In the genomic region with DNA sequence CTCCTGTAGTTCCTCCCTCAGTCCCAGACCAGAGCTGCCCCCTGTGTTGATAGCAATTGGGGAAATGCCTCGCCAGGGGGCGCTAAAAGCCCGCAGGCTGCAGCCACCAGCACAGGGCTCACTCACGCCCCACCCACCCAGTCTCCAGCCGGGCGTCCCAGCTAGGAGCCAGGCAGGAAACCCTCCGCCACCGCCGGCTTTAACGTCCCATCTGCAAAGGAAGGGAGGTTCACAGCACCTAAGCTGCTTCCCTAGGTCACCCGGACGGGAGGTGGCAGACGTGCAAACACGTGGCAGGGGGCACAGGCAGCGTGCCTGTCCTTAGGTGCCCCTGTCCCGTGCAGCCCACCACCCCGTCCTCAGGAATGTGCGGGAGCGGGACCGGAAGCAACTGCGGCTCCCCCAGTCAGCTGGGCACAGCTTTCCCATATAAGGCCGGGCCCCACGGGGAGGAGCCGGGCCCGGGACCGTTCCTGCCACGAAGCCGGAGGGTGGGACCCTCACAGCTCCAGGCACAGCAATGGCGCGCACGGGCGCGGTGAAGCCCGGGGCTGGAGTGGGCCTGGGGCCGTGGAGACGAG, we compare ENCODE assay signal across 8 mouse cellular contexts. TPM values are rescaled to one million over a fixed set of nuclear protein-coding genes. Genes with fewer than 3 reads are reported as not detected.
DNase-seq lines count a peak whose midpoint lies in the region; ATAC-seq and TF ChIP-seq lines count a peak whose summit lies in the region.

No protein-coding gene starts in this region.

- peak; percentile 88 for TF ChIP-seq CTCF in bone marrow, adult 2 months (IDR thresholded peaks at IDR 0.05; ENCODE audit: control insufficient read depth, insufficient read depth, low read length)

- peak; percentile 38; the same call in 1 of the 2 replicates for TF ChIP-seq POLR2A in bone marrow, adult 2 months (IDR thresholded peaks at IDR 0.05; ENCODE audit: borderline replicate concordance, control insufficient read depth, low read depth, low read length)

- peak; percentile 82 for DNase-seq in A20 (ENCODE audit: low read depth, low spot score)
- peak; percentile 97 for DNase-seq in embryonic facial prominence, embryonic 14.5 days (ENCODE audit: low spot score)
- peak; percentile 95 for DNase-seq in heart, adult 8-10 months (ENCODE audit: low spot score)
- DNase-seq in kidney, adult 8-10 months, result peak; percentile 95 to 96
- DNase-seq in spleen, adult 18-20 months, result peak; percentile 81 to 95

- H3K27ac ChIP-seq in bone marrow, adult 2 months (ENCODE audit: control insufficient read depth, insufficient read depth, low read depth, low read length, poor library complexity), result peak overlapping the region; percentile 74
- peak overlapping the region; percentile 95 for H3K27ac ChIP-seq in embryonic facial prominence, embryonic 14.5 days (replicated peaks; ENCODE audit: low read depth, low read length)
- peak overlapping the region; percentile 95 for H3K27ac ChIP-seq in limb, embryonic 13.5 days
- peak overlapping the region; percentile 80 for H3K27ac ChIP-seq in midbrain, embryonic 15.5 days

- no peaks in the 10 kb centered on the region for H3K27me3 ChIP-seq in embryonic facial prominence, embryonic 14.5 days (replicated peaks; ENCODE audit: control insufficient read depth, insufficient read depth, low read length)
- H3K27me3 ChIP-seq in limb, embryonic 13.5 days, result no peaks in the 10 kb centered on the region
- H3K27me3 ChIP-seq in midbrain, embryonic 15.5 days (replicated peaks), result no peaks in the 10 kb centered on the region

- peak overlapping the region; percentile 80 for H3K4me3 ChIP-seq in bone marrow, adult 2 months (replicated peaks; ENCODE audit: control insufficient read depth, low read depth, low read length)
- peak overlapping the region; percentile 43 for H3K4me3 ChIP-seq in embryonic facial prominence, embryonic 14.5 days (ENCODE audit: low read depth, low read length)
- H3K4me3 ChIP-seq in limb, embryonic 13.5 days, result peak overlapping the region; percentile 49
- H3K4me3 ChIP-seq in midbrain, embryonic 15.5 days, result peak overlapping the region; percentile 61

- H3K9me3 ChIP-seq in embryonic facial prominence, embryonic 14.5 days (ENCODE audit: control insufficient read depth, low read length), result no peaks in the 10 kb centered on the region
- H3K9me3 ChIP-seq in limb, embryonic 13.5 days, result no peaks in the 10 kb centered on the region
- no peaks in the 10 kb centered on the region for H3K9me3 ChIP-seq in midbrain, embryonic 15.5 days

- H3K9ac ChIP-seq in embryonic facial prominence, embryonic 14.5 days (ENCODE audit: low read depth, low read length), result peak overlapping the region; percentile 72
- H3K9ac ChIP-seq in limb, embryonic 13.5 days, result peak overlapping the region; percentile 72
- H3K9ac ChIP-seq in midbrain, embryonic 15.5 days, result peak overlapping the region; percentile 59

- H3K4me2 ChIP-seq in embryonic facial prominence, embryonic 14.5 days (ENCODE audit: low read depth, low read length), result peak overlapping the region; percentile 68
- peak overlapping the region; percentile 79 for H3K4me2 ChIP-seq in limb, embryonic 13.5 days (replicated peaks)
- peak overlapping the region; percentile 97 for H3K4me2 ChIP-seq in midbrain, embryonic 15.5 days

- H3K4me1 ChIP-seq in bone marrow, adult 2 months (ENCODE audit: control insufficient read depth, insufficient read depth, low read length), result peaks cover 2% of the 10 kb centered on the region; the same call in 1 of the 2 replicates
- peaks cover 23% of the 10 kb centered on the region for H3K4me1 ChIP-seq in embryonic facial prominence, embryonic 14.5 days (ENCODE audit: control insufficient read depth, insufficient read depth, low read length)
- H3K4me1 ChIP-seq in limb, embryonic 13.5 days, result peaks cover 36% of the 10 kb centered on the region
- peaks cover 20% of the 10 kb centered on the region; the same call in 1 of the 2 replicates for H3K4me1 ChIP-seq in midbrain, embryonic 15.5 days

- peaks cover 35% of the 10 kb centered on the region for H3K36me3 ChIP-seq in embryonic facial prominence, embryonic 14.5 days (ENCODE audit: control insufficient read depth, insufficient read depth, low read length)
- H3K36me3 ChIP-seq in limb, embryonic 13.5 days, result peaks cover 34% of the 10 kb centered on the region
- no peaks in the 10 kb centered on the region for H3K36me3 ChIP-seq in midbrain, embryonic 15.5 days (replicated peaks)

- peak; percentile 90 for ATAC-seq in embryonic facial prominence, embryonic 14.5 days (ENCODE audit: low read depth)
- ATAC-seq in limb, embryonic 13.5 days (ENCODE audit: low FRiP score, low read depth), result peak; percentile 87
- ATAC-seq in midbrain, embryonic 15.5 days (replicated peaks), result peak; percentile 86

- under 1% methylated on average over 36 of the region's 36 CpGs for WGBS in bone marrow, adult 2 months
- 0% methylated on average over 18 of the region's 36 CpGs for WGBS in embryonic facial prominence, embryonic 14.5 days
- under 1% methylated on average over 35 of the region's 36 CpGs for WGBS in limb, embryonic 13.5 days
- WGBS in midbrain, embryonic 15.5 days, result under 1% methylated on average over 36 of the region's 36 CpGs

RNA-seq across cellular contexts. Expression of gene Smtn, which starts 4.9 kb away (rescaled TPM):
- 28.9 and 54.7 TPM in 2 replicates for polyA plus RNA-seq in bone marrow, adult 2 months (2011; ENCODE audit: insufficient read depth, insufficient read length, low replicate concordance, missing spikeins)
- polyA plus RNA-seq in embryonic facial prominence, embryonic 14.5 days (2014; fragmentation: Nextera tagmentation; extraction: Ambion mirVana), result 100 and 116 TPM in 2 replicates
- total RNA-seq in heart, adult 8-10 months (2022), result 100 to 1,000 TPM; 128 to 185 (median 149) TPM
- 57.8 and 63.6 TPM in 2 replicates for polyA plus RNA-seq in limb, embryonic 13.5 days (2015; fragmentation: Nextera tagmentation; extraction: Ambion mirVana)
- polyA plus RNA-seq in midbrain, embryonic 15.5 days (2015; fragmentation: Nextera tagmentation; extraction: Ambion mirVana), result 16.0 and 17.9 TPM in 2 replicates

RNA-seq across cellular contexts. Expression of gene Selenom, which starts 21.0 kb away (rescaled TPM):
- polyA plus RNA-seq in bone marrow, adult 2 months (2011; ENCODE audit: insufficient read depth, insufficient read length, low replicate concordance, missing spikeins), result 8.0 and 23.9 TPM in 2 replicates
- polyA plus RNA-seq in embryonic facial prominence, embryonic 14.5 days (2014; fragmentation: Nextera tagmentation; extraction: Ambion mirVana), result 204 and 215 TPM in 2 replicates
- total RNA-seq in heart, adult 8-10 months (2022), result 10 to 100 TPM; 33.5 to 51.0 (median 41.9) TPM
- polyA plus RNA-seq in limb, embryonic 13.5 days (2015; fragmentation: Nextera tagmentation; extraction: Ambion mirVana), result 142 and 153 TPM in 2 replicates
- polyA plus RNA-seq in midbrain, embryonic 15.5 days (2015; fragmentation: Nextera tagmentation; extraction: Ambion mirVana), result 72.7 and 75.6 TPM in 2 replicates

RNA-seq across cellular contexts. Expression of gene Inpp5j, which starts 30.9 kb away (rescaled TPM):
- 1.2 and 3.3 TPM in 2 replicates for polyA plus RNA-seq in bone marrow, adult 2 months (2011; ENCODE audit: insufficient read depth, insufficient read length, low replicate concordance, missing spikeins)
- 0.81 and 1.0 TPM in 2 replicates for polyA plus RNA-seq in embryonic facial prominence, embryonic 14.5 days (2014; fragmentation: Nextera tagmentation; extraction: Ambion mirVana)
- total RNA-seq in heart, adult 8-10 months (2022), result 10 to 100 TPM; 19.9 to 24.1 (median 22.7) TPM
- 0.09 and 0.23 TPM in 2 replicates for polyA plus RNA-seq in limb, embryonic 13.5 days (2015; fragmentation: Nextera tagmentation; extraction: Ambion mirVana)
- 7.5 and 7.9 TPM in 2 replicates for polyA plus RNA-seq in midbrain, embryonic 15.5 days (2015; fragmentation: Nextera tagmentation; extraction: Ambion mirVana)

RNA-seq across cellular contexts. Expression of gene Pla2g3, which starts 47.4 kb away (rescaled TPM):
- 0.38 TPM in 1 of 2 replicates, not detected in the other for polyA plus RNA-seq in bone marrow, adult 2 months (2011; ENCODE audit: insufficient read depth, insufficient read length, low replicate concordance, missing spikeins)
- 0.36 and 0.41 TPM in 2 replicates for polyA plus RNA-seq in embryonic facial prominence, embryonic 14.5 days (2014; fragmentation: Nextera tagmentation; extraction: Ambion mirVana)
- under 1 TPM in 2 of 4 experiments, not detected in 2; 0.14 to 0.16 TPM for total RNA-seq in heart, adult 8-10 months (2022)
- 0.22 and 0.38 TPM in 2 replicates for polyA plus RNA-seq in limb, embryonic 13.5 days (2015; fragmentation: Nextera tagmentation; extraction: Ambion mirVana)
- 1.3 TPM in 2 replicates for polyA plus RNA-seq in midbrain, embryonic 15.5 days (2015; fragmentation: Nextera tagmentation; extraction: Ambion mirVana)

Comparison
In these comparisons a context has a peak if more than half of its experiments do, and no peak if none do; other contexts are left out.
1. Peak in every context shown above with its lines: DNase-seq, ATAC-seq, H3K4me3 ChIP-seq and H3K27ac ChIP-seq.